Mouse (Mus musculus) myocyte (in vitro differentiated cells): ENCODE measurements around the gene Kpnb1. TPM values are rescaled to one million over a fixed set of nuclear protein-coding genes. Genes with fewer than 3 reads are reported as not detected.

ENCODE experiments used
- H3K27me3 ChIP-seq: one replicate; pipeline ENCODE4 v1.6.1; 2011; ENCODE audit not compliant: control insufficient read depth, insufficient read depth, insufficient read length
- H3K36me3 ChIP-seq: one replicate; pipeline ENCODE4 v1.6.1; 2011; ENCODE audit not compliant: control insufficient read depth, insufficient read depth
- H3K4me2 ChIP-seq: one replicate; pipeline ENCODE4 v1.6.1; 2011; ENCODE audit warnings: low read depth, control low read depth
- H3K4me3 ChIP-seq: one replicate; pipeline ENCODE4 v1.5.1; 2011; ENCODE audit warnings: mild to moderate bottlenecking, control low read depth, moderate library complexity
- H3K79me2 ChIP-seq: one replicate; pipeline ENCODE4 v1.6.1; 2011; ENCODE audit not compliant: control insufficient read depth, insufficient read depth
- H3ac ChIP-seq: one replicate; pipeline ENCODE4 v1.6.1; 2011; ENCODE audit not compliant: control insufficient read depth, insufficient read length
- CEBPB ChIP-seq: IDR thresholded peaks from 2 replicates; pipeline ENCODE4 v1.6.1; 2011; ENCODE audit warnings: mild to moderate bottlenecking, moderate library complexity; ENCODE audit not compliant: poor library complexity, insufficient read depth, severe bottlenecking
- E2F4 ChIP-seq: IDR thresholded peaks from one replicate; pipeline ENCODE4 v1.6.1; 2011; ENCODE audit warnings: mild to moderate bottlenecking, control low read depth, moderate library complexity; ENCODE audit not compliant: insufficient read depth
- MAX ChIP-seq: IDR thresholded peaks from one replicate; pipeline ENCODE4 v1.6.1; 2011; ENCODE audit warnings: low read depth, mild to moderate bottlenecking, control low read depth
- MYOD1 ChIP-seq, 3 experiments: IDR thresholded peaks; one replicate each; pipeline ENCODE4 v1.6.1; 2011; ENCODE audit warnings: control low read depth in 2 of 3, low read depth in 2 of 3, mild to moderate bottlenecking in 2 of 3, moderate library complexity in 1 of 3; ENCODE audit not compliant: insufficient read length in 2 of 3, control insufficient read depth in 1 of 3
- MYOG ChIP-seq, 3 experiments: IDR thresholded peaks; one replicate each; pipeline ENCODE4 v1.6.1; 2011; ENCODE audit warnings: control low read depth in 2 of 3, low read depth in 2 of 3, mild to moderate bottlenecking in 2 of 3; ENCODE audit not compliant: insufficient read length in 2 of 3, control insufficient read depth in 1 of 3, insufficient read depth in 1 of 3
- POLR2A ChIP-seq: IDR thresholded peaks from one replicate; pipeline ENCODE4 v1.6.1; 2011; ENCODE audit warnings: low read depth, mild to moderate bottlenecking, control low read depth, moderate library complexity; ENCODE audit not compliant: insufficient read length
- POLR2AphosphoS2 ChIP-seq: IDR thresholded peaks from one replicate; pipeline ENCODE4 v1.6.1; 2011; ENCODE audit warnings: low read depth, control low read depth; ENCODE audit not compliant: insufficient read length
- REST ChIP-seq: IDR thresholded peaks from one replicate; pipeline ENCODE4 v1.6.1; 2011; ENCODE audit warnings: mild to moderate bottlenecking, control low read depth, moderate library complexity; ENCODE audit not compliant: insufficient read depth, insufficient read length
- SRF ChIP-seq: IDR thresholded peaks from one replicate; pipeline ENCODE4 v1.6.1; 2011; ENCODE audit warnings: low read depth; ENCODE audit not compliant: control insufficient read depth, insufficient read length
- TCF12 ChIP-seq: IDR thresholded peaks from one replicate; pipeline ENCODE4 v1.6.1; 2011; ENCODE audit warnings: mild to moderate bottlenecking, control low read depth; ENCODE audit not compliant: poor library complexity, insufficient read depth, severe bottlenecking
- TCF3 ChIP-seq: IDR thresholded peaks from one replicate; pipeline ENCODE4 v1.6.1; 2011; ENCODE audit warnings: low read depth, control low read depth; ENCODE audit not compliant: insufficient read length
- USF1 ChIP-seq: IDR thresholded peaks from one replicate; pipeline ENCODE4 v1.6.1; 2011; ENCODE audit warnings: low read depth, mild to moderate bottlenecking, control low read depth, moderate library complexity
- polyA plus RNA-seq: library from polyadenylated mRNA; unstranded; fragments of >200 nt; fragmentation: generic; extraction: Trizol; gene quantifications from one replicate; pipeline ENCODE4 v1.2.1, GENCODE M21; 2012; ENCODE audit warnings: missing spikeins

The Kpnb1 gene
- polyA plus RNA-seq, 1 experiment: 103 TPM

GRCm38 (mm10) chr11:97152023-97152426 is 35.7 kb downstream of the Kpnb1 start:
- Histone ChIP-seq H3K4me3 (no peak overlapping the region), H3K36me3 (peaks cover 4% of the 10 kb centered on the region), H3ac (no peak overlapping the region), H3K79me2 (no peaks in the 10 kb centered on the region), H3K4me2 (no peak overlapping the region), H3K27me3 (peaks cover 35% of the 10 kb centered on the region)
- TF ChIP-seq CEBPB (no peak), REST (peak; percentile 86)

- H3K79me2 ChIP-seq: no peaks in the 10 kb centered on the region
These were observed 36.3 kb downstream of the Kpnb1 start, which contains the start of gene Tbkbp1 for GRCm38 (mm10) chr11:97151343-97151801. TSS of gene Tbkbp1 (minus strand) at chr11:97151495.

GRCm38 (mm10) chr11:97150411-97151330 is 37.0 kb downstream of the Kpnb1 start:
- peaks cover 40% of the 10 kb centered on the region for H3K27me3 ChIP-seq
- H3K79me2 ChIP-seq: no peaks in the 10 kb centered on the region
- H3ac ChIP-seq: peak overlapping the region; percentile 6
- peak overlapping the region; percentile 64 for H3K4me2 ChIP-seq
- H3K36me3 ChIP-seq: no peaks in the 10 kb centered on the region
- TF ChIP-seq MYOD1 (IDR thresholded peaks at IDR 0.05; ENCODE audit: control insufficient read depth in 1 of 3, insufficient read length in 2 of 3, low read depth in 2 of 3) (no peak), MYOG (IDR thresholded peaks at IDR 0.05; ENCODE audit: control insufficient read depth in 1 of 3, insufficient read depth in 1 of 3, insufficient read length in 2 of 3, low read depth in 2 of 3) (no peak), REST (no peak), CEBPB (no peak), USF1 (no peak), MAX (no peak), E2F4 (no peak), SRF (no peak), TCF12 (no peak)
- no peak overlapping the region for H3K4me3 ChIP-seq

More at GRCm38 (mm10) chr11:97151343-97151801, 36.3 kb downstream of the Kpnb1 start, which contains the start of gene Tbkbp1:
- Histone ChIP-seq H3K27me3 (peaks cover 35% of the 10 kb centered on the region), H3K36me3 (no peaks in the 10 kb centered on the region), H3K4me2 (peak within 1 kb of the TSS; percentile 64), H3K4me3 (no peak within 1 kb of the TSS), H3ac (peak within 1 kb of the TSS; percentile 6)
- no peak for TF ChIP-seq REST
- TF ChIP-seq TCF12: no peak
- TF ChIP-seq CEBPB: no peak
- TF ChIP-seq USF1: no peak
- TF ChIP-seq POLR2A: no peak
- TF ChIP-seq SRF: no peak
- TF ChIP-seq MYOG (IDR thresholded peaks at IDR 0.05; ENCODE audit: control insufficient read depth in 1 of 3, insufficient read depth in 1 of 3, insufficient read length in 2 of 3, low read depth in 2 of 3): no peak

- no peak overlapping the region for H3ac ChIP-seq
- no peaks in the 10 kb centered on the region for H3K36me3 ChIP-seq
- TF ChIP-seq MYOD1 (IDR thresholded peaks at IDR 0.05; ENCODE audit: control insufficient read depth in 1 of 3, insufficient read length in 2 of 3, low read depth in 2 of 3) (no peak), E2F4 (no peak), CEBPB (no peak), TCF12 (no peak), USF1 (no peak), POLR2A (no peak), POLR2AphosphoS2 (no peak), MAX (no peak), REST (no peak), MYOG (IDR thresholded peaks at IDR 0.05; ENCODE audit: control insufficient read depth in 1 of 3, insufficient read depth in 1 of 3, insufficient read length in 2 of 3, low read depth in 2 of 3) (no peak), TCF3 (no peak), SRF (no peak)
- peaks cover 40% of the 10 kb centered on the region for H3K27me3 ChIP-seq
- no peak overlapping the region for H3K4me3 ChIP-seq
- H3K4me2 ChIP-seq: peak overlapping the region; percentile 64
- no peaks in the 10 kb centered on the region for H3K79me2 ChIP-seq
These were observed 37.7 kb downstream of the Kpnb1 start for GRCm38 (mm10) chr11:97149995-97150410.

GRCm38 (mm10) chr11:97149026-97149425 is 38.7 kb downstream of the Kpnb1 start:
- TF ChIP-seq MAX (no peak), CEBPB (no peak), POLR2A (no peak), POLR2AphosphoS2 (no peak), E2F4 (no peak), SRF (no peak), USF1 (no peak), MYOG (IDR thresholded peaks at IDR 0.05; ENCODE audit: control insufficient read depth in 1 of 3, insufficient read depth in 1 of 3, insufficient read length in 2 of 3, low read depth in 2 of 3) (no peak), MYOD1 (IDR thresholded peaks at IDR 0.05; ENCODE audit: control insufficient read depth in 1 of 3, insufficient read length in 2 of 3, low read depth in 2 of 3) (no peak), REST (no peak), TCF12 (no peak), TCF3 (no peak)
- peaks cover 40% of the 10 kb centered on the region for H3K27me3 ChIP-seq
- no peak overlapping the region for H3K4me2 ChIP-seq
- no peaks in the 10 kb centered on the region for H3K36me3 ChIP-seq
- H3K79me2 ChIP-seq: no peaks in the 10 kb centered on the region
- no peak overlapping the region for H3ac ChIP-seq
- H3K4me3 ChIP-seq: no peak overlapping the region
